Mouse (Mus musculus) lung, adult 2 months (tissue): ENCODE measurements around the gene Retn. TPM values are rescaled to one million over a fixed set of nuclear protein-coding genes. Genes with fewer than 3 reads are reported as not detected.

Experiments used
- DNase-seq: peaks from one replicate; pipeline ENCODE4 v3.0.0; 2022
- H3K4me1 ChIP-seq: fragments of 200-500 bp; 2 replicates; pipeline ENCODE4 v1.6.1; 2011; ENCODE audit warnings: low read length; ENCODE audit not compliant: control insufficient read depth, insufficient read depth
- H3K4me3 ChIP-seq: fragments of 200-500 bp; replicated peaks from 2 replicates; pipeline ENCODE3; 2011; ENCODE audit warnings: low read depth, mild to moderate bottlenecking, control low read depth, low read length; ENCODE audit errors: extremely low read depth
- CTCF ChIP-seq: fragments of 200-500 bp; IDR thresholded peaks from 2 replicates; pipeline ENCODE4 v1.5.1; 2011; ENCODE audit warnings: mild to moderate bottlenecking, low read length, control low read depth; ENCODE audit not compliant: insufficient read depth
- POLR2A ChIP-seq: fragments of 200-500 bp; IDR thresholded peaks from 2 replicates; pipeline ENCODE4 v1.6.1; 2011; ENCODE audit warnings: low read depth, mild to moderate bottlenecking, control low read depth, low read length, borderline replicate concordance; ENCODE audit errors: extremely low read depth
- WGBS: fragments of 180-500 bp; shearing (Covaris S2); methylation state at CpG from one replicate; pipeline ENCODE4 v1.1.7; 2018; 5-methylcytosine and 5-hydroxymethylcytosine counted together
- polyA plus RNA-seq: library from polyadenylated mRNA; depleted of rRNA; stranded (reverse); fragments of >200 nt; gene quantifications from 2 replicates; pipeline ENCODE4 v1.2.3, GENCODE M21; 2012

The Retn gene
- polyA plus RNA-seq, 1 experiment = 6.2 TPM

DNA sequence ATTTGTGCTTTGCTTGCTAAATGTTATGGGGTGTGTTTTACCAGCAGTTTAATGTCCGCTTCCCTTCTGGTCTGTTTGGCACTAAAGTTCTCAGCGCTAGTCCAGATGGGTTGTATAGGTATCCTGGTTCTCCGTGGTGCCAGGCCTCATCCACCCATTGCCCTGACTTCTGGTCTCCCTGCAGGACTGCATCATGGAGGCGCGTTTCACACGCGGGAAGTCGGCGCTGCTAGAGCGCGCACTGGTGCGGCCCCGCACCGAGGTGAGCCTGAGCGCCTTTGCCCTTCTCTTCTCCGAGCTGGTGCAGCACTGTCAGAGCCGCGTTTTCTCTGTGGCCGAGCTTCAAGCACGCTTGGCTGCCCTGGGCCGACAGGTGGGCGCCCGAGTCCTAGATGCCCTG, 23.3 kb downstream of the Retn start:
- no peak for TF ChIP-seq CTCF
- no peak for TF ChIP-seq POLR2A
- no peaks in the 10 kb centered on the region for H3K4me1 ChIP-seq
- WGBS = 97% methylated on average over 23 of the region's 23 CpGs
- no peak overlapping the region for H3K4me3 ChIP-seq
- no peak for DNase-seq

DNA sequence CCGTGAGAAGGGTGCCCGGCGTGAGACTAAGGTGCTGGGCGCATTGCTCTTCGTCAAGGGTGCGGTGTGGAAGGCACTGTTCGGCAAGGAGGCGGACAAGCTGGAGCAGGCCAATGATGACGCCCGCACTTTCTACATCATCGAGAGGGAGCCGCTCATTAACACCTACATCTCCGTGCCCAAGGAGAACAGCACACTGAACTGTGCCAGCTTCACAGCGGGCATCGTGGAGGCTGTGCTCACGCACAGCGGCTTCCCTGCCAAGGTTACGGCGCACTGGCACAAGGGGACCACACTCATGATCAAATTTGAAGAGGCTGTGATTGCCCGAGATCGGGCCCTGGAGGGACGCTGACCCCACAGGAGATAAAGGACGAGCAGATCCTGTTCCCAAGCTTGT, 23.7 kb downstream of the Retn start:
- no peak for TF ChIP-seq CTCF
- TF ChIP-seq POLR2A = no peak
- Histone ChIP-seq H3K4me1 (no peaks in the 10 kb centered on the region), H3K4me3 (no peak overlapping the region)
- DNase-seq = no peak
- WGBS = 95% methylated on average over 23 of the region's 23 CpGs

DNA sequence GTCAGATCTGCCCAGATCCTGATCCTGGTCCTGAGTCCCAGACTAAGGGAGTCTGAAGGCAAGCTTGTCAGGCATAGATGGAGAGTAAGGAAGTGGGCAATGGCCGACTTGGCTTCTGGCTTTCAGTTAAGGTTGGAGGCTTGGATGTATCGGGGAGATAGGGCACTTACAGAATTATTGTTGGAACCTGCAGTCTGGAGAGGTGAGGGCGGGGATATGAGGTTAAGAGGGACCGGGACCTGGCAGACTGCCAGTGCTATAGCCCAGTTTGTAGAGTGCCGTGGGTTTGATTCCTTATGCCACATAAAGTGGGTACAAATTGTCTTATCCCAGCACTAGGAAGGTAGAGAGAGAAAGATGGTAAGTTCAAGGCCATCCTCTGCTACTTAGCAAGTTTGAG, 24.1 kb downstream of the Retn start:
- DNase-seq = no peak
- WGBS = 68% methylated on average over 5 of the region's 5 CpGs
- TF ChIP-seq POLR2A = no peak
- TF ChIP-seq CTCF = no peak
- Histone ChIP-seq H3K4me1 (no peaks in the 10 kb centered on the region), H3K4me3 (no peak overlapping the region)

DNA sequence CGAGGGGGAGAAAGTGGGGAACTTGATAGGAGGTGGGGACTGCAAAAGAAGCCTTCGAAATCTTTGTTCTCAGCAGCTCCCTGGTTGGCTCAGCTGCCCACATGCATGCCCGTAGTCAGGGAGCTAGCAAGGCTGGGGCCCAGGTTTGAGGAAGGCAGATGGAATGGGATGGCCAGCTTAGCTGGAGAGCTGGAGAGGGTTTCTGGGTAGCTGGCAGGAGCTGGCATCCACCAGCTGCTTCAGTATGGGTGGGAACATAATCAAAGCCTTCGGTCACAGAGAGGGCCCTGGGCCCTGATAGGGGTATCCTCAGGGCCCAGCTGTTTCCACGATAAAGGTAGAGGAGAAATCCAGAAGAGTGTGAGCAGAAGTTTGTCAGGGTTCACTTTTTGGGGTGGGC, 26.9 kb downstream of the Retn start:
- no peaks in the 10 kb centered on the region for H3K4me1 ChIP-seq
- 92% methylated on average over 5 of the region's 5 CpGs for WGBS
- no peak for DNase-seq
- no peak overlapping the region for H3K4me3 ChIP-seq
- TF ChIP-seq POLR2A (no peak), CTCF (no peak)

DNA sequence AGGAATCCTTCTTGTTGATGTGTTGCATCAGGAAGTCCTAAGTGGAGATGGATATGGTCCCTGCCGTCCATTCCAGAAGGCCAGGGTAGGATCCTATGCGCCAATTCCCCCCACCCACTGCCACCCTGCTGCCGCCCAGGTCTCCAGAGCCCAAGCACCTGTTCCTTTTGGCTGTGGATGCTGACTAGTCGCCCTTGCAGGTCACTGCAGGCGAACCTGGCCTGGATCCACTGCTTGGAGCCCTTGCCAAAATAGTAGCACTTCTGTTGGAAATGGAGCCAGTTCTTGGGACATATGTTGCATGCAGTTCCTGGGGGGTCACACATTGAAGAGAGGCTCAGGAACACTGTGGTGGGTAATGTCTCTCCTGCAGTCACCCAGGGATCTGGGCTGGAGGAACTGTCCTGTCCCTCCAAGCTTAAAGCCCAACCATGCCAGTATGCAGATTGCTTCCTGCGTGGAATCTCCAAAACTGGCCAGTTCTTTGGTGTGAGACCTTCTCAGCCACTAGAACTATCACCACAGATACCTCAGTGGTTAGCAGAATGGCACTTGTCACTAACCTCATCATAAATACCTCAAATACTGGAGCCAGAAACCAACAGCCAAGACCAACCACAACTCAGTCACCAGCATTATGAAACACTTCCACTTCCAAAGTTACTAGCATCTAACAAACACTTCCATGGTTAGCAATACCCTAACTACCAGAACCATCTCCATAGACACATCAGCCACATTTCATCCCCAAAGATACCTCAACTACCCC, 28.0 kb downstream of the Retn start:
- no peak for TF ChIP-seq POLR2A
- 56% methylated on average over 6 of the region's 6 CpGs for WGBS
- DNase-seq = no peak
- H3K4me3 ChIP-seq = no peak overlapping the region
- H3K4me1 ChIP-seq = no peaks in the 10 kb centered on the region

DNA sequence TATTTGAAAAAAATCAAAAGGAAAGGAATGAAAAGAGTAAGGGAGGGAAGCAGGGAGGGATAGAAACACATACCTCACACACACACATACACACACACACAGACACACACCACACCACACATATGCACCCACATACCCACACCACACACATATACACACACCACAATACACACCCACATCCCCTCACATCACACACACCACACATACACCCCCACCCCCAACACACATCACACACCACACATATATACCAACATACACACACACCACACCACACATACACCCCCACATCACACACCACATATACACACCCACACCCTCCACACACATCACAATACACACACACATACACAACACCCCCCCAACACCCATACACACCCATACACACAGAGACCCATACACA, 29.0 kb downstream of the Retn start:
- no peak for TF ChIP-seq CTCF
- TF ChIP-seq POLR2A = no peak
- no peak for DNase-seq
- Histone ChIP-seq H3K4me1 (no peaks in the 10 kb centered on the region), H3K4me3 (no peak overlapping the region)

DNA sequence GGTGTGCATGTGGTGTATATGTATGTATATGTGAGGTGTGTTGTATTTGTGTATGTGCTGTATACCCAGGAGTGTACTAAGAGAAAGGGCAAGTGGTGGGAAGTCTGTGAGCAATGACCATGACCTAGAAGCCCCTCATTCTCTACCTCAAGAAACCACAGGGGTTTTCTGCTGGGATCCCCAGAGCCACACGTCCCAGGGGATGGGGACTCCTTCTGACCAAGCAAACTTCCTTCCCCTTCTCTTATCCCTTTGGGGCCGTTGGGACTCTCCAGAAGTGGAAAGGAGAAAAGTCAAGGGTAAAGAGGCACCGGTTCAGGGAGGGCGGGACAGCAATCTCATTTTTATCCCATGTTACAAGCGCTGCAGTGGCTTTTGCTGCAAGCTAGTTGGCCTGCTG, 29.9 kb downstream of the Retn start:
- Histone ChIP-seq H3K4me1 (no peaks in the 10 kb centered on the region), H3K4me3 (no peak overlapping the region)
- DNase-seq = no peak
- WGBS = 58% methylated on average over 5 of the region's 5 CpGs
- no peak for TF ChIP-seq CTCF
- no peak for TF ChIP-seq POLR2A

DNA sequence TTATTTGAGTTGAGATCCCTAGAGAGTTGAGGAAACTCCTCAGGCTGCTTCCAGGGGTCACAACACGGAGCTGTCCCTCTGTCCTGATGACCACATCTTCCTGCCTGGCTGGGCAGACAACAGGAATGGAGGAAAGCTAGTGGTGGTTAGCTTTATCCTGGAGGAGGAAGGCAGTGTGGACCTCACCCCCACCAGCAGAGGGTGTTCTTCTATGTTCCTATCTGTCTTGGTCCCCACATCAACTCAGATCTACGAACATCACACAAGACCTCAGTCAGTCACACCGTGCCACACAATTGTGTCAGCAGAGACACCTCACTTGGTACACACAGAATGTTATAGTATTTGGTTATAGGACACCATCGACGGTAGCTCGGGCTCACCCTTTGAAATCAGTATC, 32.0 kb downstream of the Retn start:
- TF ChIP-seq POLR2A = no peak
- no peak for TF ChIP-seq CTCF
- no peak for DNase-seq
- Histone ChIP-seq H3K4me3 (no peak overlapping the region), H3K4me1 (no peaks in the 10 kb centered on the region; the same call in 1 of the 2 replicates)
- 62% methylated on average over 6 of the region's 6 CpGs for WGBS

DNA sequence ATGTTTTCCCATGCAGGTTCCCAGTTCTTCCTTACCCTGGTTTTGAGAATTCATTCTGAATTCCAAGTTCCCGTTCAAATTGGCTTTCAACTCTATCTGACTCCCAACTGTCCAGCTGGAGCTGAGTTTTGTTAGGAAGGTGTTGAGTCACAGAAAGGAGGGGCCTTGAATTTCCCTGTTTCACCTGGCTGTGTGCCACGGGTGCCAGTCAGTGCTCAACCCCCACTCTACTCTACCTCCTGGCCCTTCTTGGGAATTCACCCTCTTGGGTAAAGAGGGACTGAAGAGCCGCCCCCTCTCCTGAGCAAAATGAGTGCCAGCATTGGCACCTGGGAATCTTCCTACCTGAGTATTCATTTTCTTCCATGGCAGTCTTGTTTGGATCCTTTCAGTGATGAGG, 35.2 kb downstream of the Retn start:
- no peak for DNase-seq
- no peak for TF ChIP-seq POLR2A
- no peak for TF ChIP-seq CTCF
- no peaks in the 10 kb centered on the region; the same call in 1 of the 2 replicates for H3K4me1 ChIP-seq
- no peak overlapping the region for H3K4me3 ChIP-seq
- 63% methylated on average over 3 of the region's 3 CpGs for WGBS

DNA sequence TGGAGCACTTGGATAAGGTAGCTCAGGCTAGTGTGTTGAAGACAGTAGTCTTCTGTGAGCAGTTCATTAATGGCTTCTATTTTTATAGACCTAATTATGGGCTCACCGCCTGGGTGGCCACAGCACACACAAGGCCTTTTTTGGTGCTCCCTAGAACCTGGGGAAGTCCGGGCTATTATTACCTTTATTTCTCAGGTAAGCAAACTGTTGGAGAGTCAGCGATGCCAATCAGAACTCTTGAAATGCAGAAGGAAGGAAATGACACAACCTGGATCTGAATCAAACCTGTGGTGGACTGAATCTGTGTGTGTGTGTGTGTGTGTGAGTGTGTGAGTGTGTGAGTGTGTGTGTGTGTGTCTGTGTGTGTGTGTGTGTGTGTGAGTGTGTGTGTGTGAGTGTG, 38.6 kb downstream of the Retn start, which contains the start of gene Fcer2a:
Gene Fcer2a (minus strand): TSS at position 55 of the 400 bp plus-strand sequence.
- WGBS = 66% methylated on average over 3 of the region's 3 CpGs

More for the DNA sequence above, 38.6 kb downstream of the Retn start, which contains the start of gene Fcer2a:
- no peaks in the 10 kb centered on the region; the same call in 1 of the 2 replicates for H3K4me1 ChIP-seq
- TF ChIP-seq CTCF (no peak), POLR2A (no peak)
- H3K4me3 ChIP-seq = peak within 1 kb of the TSS; percentile 10
- DNase-seq = no peak
